Mouse (Mus musculus) liver, adult 2 months (tissue): ENCODE data around the gene Eif2s2. TPM values are rescaled to one million over a fixed set of nuclear protein-coding genes. Genes with fewer than 3 reads are reported as not detected.

Experiments
- DNase-seq: peaks from one replicate; pipeline ENCODE4 v3.0.0-alpha.2; 2011; ENCODE audit warnings: low read depth, low spot score; ENCODE audit errors: extremely low read depth
- H3K27ac ChIP-seq: fragments of 200-500 bp; replicated peaks from 2 replicates; pipeline ENCODE4 v1.5.1; 2012; ENCODE audit warnings: low read depth, mild to moderate bottlenecking, control low read depth, inconsistent platforms, low read length; ENCODE audit not compliant: insufficient read depth
- H3K27me3 ChIP-seq: fragments of 200-500 bp; 2 replicates; pipeline ENCODE4 v1.6.1; 2012; ENCODE audit warnings: mild to moderate bottlenecking, moderate library complexity, low read length, inconsistent platforms; ENCODE audit not compliant: control insufficient read depth, insufficient read depth
- H3K36me3 ChIP-seq: fragments of 200-500 bp; 2 replicates; pipeline ENCODE4 v1.6.1; 2012; ENCODE audit warnings: low read length, inconsistent platforms; ENCODE audit not compliant: control insufficient read depth, insufficient read depth
- H3K4me1 ChIP-seq: fragments of 200-500 bp; 2 replicates; pipeline ENCODE4 v1.6.1; 2011; ENCODE audit warnings: low read length; ENCODE audit not compliant: control insufficient read depth, insufficient read depth
- H3K4me3 ChIP-seq: fragments of 200-500 bp; 2 replicates; pipeline ENCODE4 v1.5.1; 2011; ENCODE audit warnings: low read depth, mild to moderate bottlenecking, control low read depth, low read length, moderate library complexity; ENCODE audit not compliant: insufficient read depth
- H3K79me2 ChIP-seq: fragments of 200-500 bp; 2 replicates; pipeline ENCODE4 v1.6.1; 2012; ENCODE audit warnings: inconsistent platforms, mild to moderate bottlenecking, low read length, moderate library complexity; ENCODE audit not compliant: control insufficient read depth, insufficient read depth
- H3K9ac ChIP-seq: fragments of 200-500 bp; 2 replicates; pipeline ENCODE4 v1.6.1; 2012; ENCODE audit warnings: low read depth, mild to moderate bottlenecking, control low read depth, inconsistent platforms, low read length
- CTCF ChIP-seq: fragments of 200-500 bp; IDR thresholded peaks from 2 replicates; pipeline ENCODE4 v1.5.1; 2011; ENCODE audit warnings: low read depth, low read length, control low read depth
- POLR2A ChIP-seq: fragments of 200-500 bp; IDR thresholded peaks from 2 replicates; pipeline ENCODE4 v1.6.1; 2011; ENCODE audit warnings: low read length, control low read depth; ENCODE audit not compliant: insufficient read depth; ENCODE audit errors: extremely low read depth
- whole genome bisulfite sequencing: fragments of 180-500 bp; shearing (Covaris S2); methylation state at CpG from one replicate; pipeline ENCODE4 v1.1.7; 2018; 5-methylcytosine and 5-hydroxymethylcytosine counted together
- polyA plus RNA-seq: library from polyadenylated mRNA; depleted of rRNA; stranded (reverse); fragments of >200 nt; gene quantifications from 2 replicates; pipeline ENCODE4 v1.2.3, GENCODE M21; 2012; rRNA removed
- total RNA-seq: library from RNA; depleted of rRNA; stranded (reverse); fragments of >200 nt; gene quantifications from 2 replicates; pipeline ENCODE4 v1.2.3, GENCODE M21; 2014; rRNA removed

The Eif2s2 gene
- 30.4 and 38.7 TPM in 2 replicates for total RNA-seq
- 7.8 and 8.1 TPM in 2 replicates for polyA plus RNA-seq

- TF ChIP-seq POLR2A (0 out of 2 replicates have a peak, but pooled peaks have one; percentile 52), CTCF (no peak)
- peak; percentile 91 for DNase-seq
- H3K79me2 ChIP-seq = peaks cover 12% of the 10 kb centered on the region; the same call in 1 of the 2 replicates
- peak within 1 kb of the TSS; percentile 54 for H3K27ac ChIP-seq
- peaks cover 11% of the 10 kb centered on the region for H3K4me1 ChIP-seq
- under 1% methylated on average over 75 of the region's 75 CpGs for WGBS
- H3K9ac ChIP-seq = peak within 1 kb of the TSS; percentile 86
- peaks cover 6% of the 10 kb centered on the region for H3K36me3 ChIP-seq
- no peaks in the 10 kb centered on the region for H3K27me3 ChIP-seq
- peak within 1 kb of the TSS; percentile 72 for H3K4me3 ChIP-seq
These were observed at the start of gene Eif2s2 for GRCm38 (mm10) chr2:154892201-154893044. Gene Eif2s2, minus strand, starts transcription at chr2:154892935.

GRCm38 (mm10) chr2:154941952-154942351, 49.2 kb upstream of the Eif2s2 start:
- WGBS = 75% methylated on average over 10 of the region's 10 CpGs
- TF ChIP-seq CTCF = no peak
- TF ChIP-seq POLR2A = no peak
- Histone ChIP-seq H3K4me1 (no peaks in the 10 kb centered on the region), H3K4me3 (no peak overlapping the region), H3K27me3 (no peaks in the 10 kb centered on the region), H3K36me3 (no peaks in the 10 kb centered on the region), H3K9ac (no peak overlapping the region), H3K27ac (no peak overlapping the region), H3K79me2 (no peaks in the 10 kb centered on the region)
- DNase-seq = no peak

GRCm38 (mm10) chr2:154937547-154938390, 45.0 kb upstream of the Eif2s2 start:
- WGBS = 75% methylated on average over 8 of the region's 8 CpGs
- TF ChIP-seq CTCF (no peak), POLR2A (no peak)
- H3K27me3 ChIP-seq = no peaks in the 10 kb centered on the region

GRCm38 (mm10) chr2:154936536-154937155, 43.9 kb upstream of the Eif2s2 start:
- DNase-seq = no peak
- H3K4me1 ChIP-seq = no peaks in the 10 kb centered on the region

More at GRCm38 (mm10) chr2:154937547-154938390, 45.0 kb upstream of the Eif2s2 start:
- H3K27ac ChIP-seq = no peak overlapping the region
- H3K4me1 ChIP-seq = no peaks in the 10 kb centered on the region
- no peaks in the 10 kb centered on the region for H3K36me3 ChIP-seq
- H3K79me2 ChIP-seq = no peaks in the 10 kb centered on the region
- H3K9ac ChIP-seq = no peak overlapping the region
- DNase-seq = no peak
- no peak overlapping the region for H3K4me3 ChIP-seq

GRCm38 (mm10) chr2:154936106-154936505, 43.4 kb upstream of the Eif2s2 start:
- Histone ChIP-seq H3K36me3 (no peaks in the 10 kb centered on the region), H3K4me3 (no peak overlapping the region), H3K4me1 (no peaks in the 10 kb centered on the region), H3K27me3 (no peaks in the 10 kb centered on the region), H3K27ac (no peak overlapping the region), H3K9ac (no peak overlapping the region), H3K79me2 (no peaks in the 10 kb centered on the region)
- 60% methylated on average over 6 of the region's 6 CpGs for WGBS
- no peak for TF ChIP-seq POLR2A
- TF ChIP-seq CTCF = no peak
- DNase-seq = no peak

More at GRCm38 (mm10) chr2:154936536-154937155, 43.9 kb upstream of the Eif2s2 start:
- Histone ChIP-seq H3K79me2 (no peaks in the 10 kb centered on the region), H3K27me3 (no peaks in the 10 kb centered on the region), H3K36me3 (no peaks in the 10 kb centered on the region), H3K9ac (no peak overlapping the region), H3K27ac (no peak overlapping the region), H3K4me3 (no peak overlapping the region)
- WGBS = 68% methylated on average over 11 of the region's 11 CpGs
- TF ChIP-seq CTCF (no peak), POLR2A (no peak)
